8 mouse cellular contexts compared by ENCODE assay signal in genomic region chr3:96065754-96066375, GRCm38 (mm10). TPM values are rescaled to one million over a fixed set of nuclear protein-coding genes. Genes with fewer than 3 reads are reported as not detected.
DNase-seq lines count a peak whose midpoint lies in the region; ATAC-seq and TF ChIP-seq lines count a peak whose summit lies in the region.

No protein-coding gene starts in this region.

- TF ChIP-seq EP300 in CH12.LX (IDR thresholded peaks at IDR 0.05; ENCODE audit: low read length): no peak

- H3K4me1 ChIP-seq in CH12.LX (ENCODE audit: control insufficient read depth in 1 of 2, insufficient read depth in 2 of 2): peaks cover 9 to 55% of the 10 kb centered on the region in 2 experiments; a peak in 3 of 4 replicates
- peaks cover 10% of the 10 kb centered on the region; the same call in 1 of the 2 replicates for H3K4me1 ChIP-seq in embryonic facial prominence, embryonic 10.5 days
- no peaks in the 10 kb centered on the region for H3K4me1 ChIP-seq in heart, embryonic 11.5 days (ENCODE audit: control insufficient read depth, insufficient read depth, low read length)
- H3K4me1 ChIP-seq in kidney, embryonic 14.5 days (ENCODE audit: control insufficient read depth, insufficient read depth, low read length): peaks cover 5% of the 10 kb centered on the region; the same call in 1 of the 2 replicates
- 0 out of 2 replicates have a peak, but pooled peaks cover 5% of the 10 kb centered on the region for H3K4me1 ChIP-seq in limb, embryonic 13.5 days

- no peak overlapping the region for H3K4me2 ChIP-seq in CH12.LX (ENCODE audit: insufficient read depth, low read depth, poor library complexity, severe bottlenecking)
- H3K4me2 ChIP-seq in heart, embryonic 11.5 days: peak overlapping the region; percentile 45
- peak overlapping the region; percentile 24; the same call in 1 of the 2 replicates for H3K4me2 ChIP-seq in kidney, embryonic 14.5 days (replicated peaks; ENCODE audit: low read depth, low read length)
- H3K4me2 ChIP-seq in limb, embryonic 13.5 days (replicated peaks): peak overlapping the region; percentile 53

- peak; percentile 41 for DNase-seq in CH12.LX (ENCODE audit: extremely low read depth)
- peak; percentile 64 for DNase-seq in adrenal gland, postnatal 10 days
- peak; percentile 54 for DNase-seq in embryonic facial prominence, embryonic 10.5 days (ENCODE audit: low spot score)
- DNase-seq in naive thymus-derived CD4-positive, alpha-beta T cell, adult 2 months (ENCODE audit: low read depth): peak; percentile 72

- H3K9ac ChIP-seq in CH12.LX (ENCODE audit: insufficient read depth, low read depth): no peak overlapping the region
- no peak overlapping the region for H3K9ac ChIP-seq in heart, embryonic 11.5 days (ENCODE audit: low read depth, low read length)
- no peak overlapping the region for H3K9ac ChIP-seq in kidney, embryonic 14.5 days (ENCODE audit: low read depth, low read length)
- H3K9ac ChIP-seq in limb, embryonic 13.5 days: no peak overlapping the region

- no peak for ATAC-seq in heart, embryonic 11.5 days (replicated peaks; ENCODE audit: insufficient number of reproducible peaks, low FRiP score, low TSS enrichment)
- ATAC-seq in kidney, embryonic 14.5 days (ENCODE audit: low FRiP score, low TSS enrichment): peak; percentile 39; the same call in 1 of the 2 replicates
- 0 out of 2 replicates have a peak, but pooled peaks have one; percentile 51 for ATAC-seq in limb, embryonic 13.5 days (ENCODE audit: low FRiP score, low read depth)
- no peak for ATAC-seq in activated CD4-positive, CD25-positive, alpha-beta regulatory T cell, adult 4 months

- WGBS in embryonic facial prominence, embryonic 10.5 days: 35% methylated on average over 20 of the region's 20 CpGs
- WGBS in heart, embryonic 11.5 days (ENCODE audit: insufficient replicate concordance): 36% methylated on average over 20 of the region's 20 CpGs
- 43% methylated on average over 20 of the region's 20 CpGs for WGBS in kidney, embryonic 14.5 days
- WGBS in limb, embryonic 13.5 days: 48% methylated on average over 20 of the region's 20 CpGs

- no peaks in the 10 kb centered on the region for H3K36me3 ChIP-seq in CH12.LX (replicated peaks in 1 of 2; ENCODE audit: control insufficient read depth in 1 of 2, insufficient read depth in 1 of 2, low read length in 1 of 2)
- no peaks in the 10 kb centered on the region for H3K36me3 ChIP-seq in embryonic facial prominence, embryonic 10.5 days (replicated peaks)
- no peaks in the 10 kb centered on the region for H3K36me3 ChIP-seq in heart, embryonic 11.5 days (ENCODE audit: control insufficient read depth, insufficient read depth, low read length)
- no peaks in the 10 kb centered on the region for H3K36me3 ChIP-seq in kidney, embryonic 14.5 days (ENCODE audit: control insufficient read depth, insufficient read depth, low read length)
- H3K36me3 ChIP-seq in limb, embryonic 13.5 days: no peaks in the 10 kb centered on the region

- no peaks in the 10 kb centered on the region for H3K79me2 ChIP-seq in CH12.LX (replicated peaks; ENCODE audit: control insufficient read depth, extremely low read depth, insufficient read depth, poor library complexity, severe bottlenecking)

- H3K9me3 ChIP-seq in CH12.LX (replicated peaks; ENCODE audit: low read length): no peaks in the 10 kb centered on the region
- H3K9me3 ChIP-seq in embryonic facial prominence, embryonic 10.5 days: no peaks in the 10 kb centered on the region
- H3K9me3 ChIP-seq in heart, embryonic 11.5 days (replicated peaks; ENCODE audit: control insufficient read depth, low read length): no peaks in the 10 kb centered on the region
- H3K9me3 ChIP-seq in kidney, embryonic 14.5 days (ENCODE audit: control insufficient read depth, low read length): no peaks in the 10 kb centered on the region
- no peaks in the 10 kb centered on the region for H3K9me3 ChIP-seq in limb, embryonic 13.5 days

- no peak overlapping the region for H3K4me3 ChIP-seq in CH12.LX (replicated peaks in 1 of 3; ENCODE audit: low read depth in 2 of 3, low read length in 2 of 3, poor library complexity in 1 of 3)
- H3K4me3 ChIP-seq in embryonic facial prominence, embryonic 10.5 days: peak overlapping the region; percentile 28; the same call in 1 of the 2 replicates
- H3K4me3 ChIP-seq in heart, embryonic 11.5 days (ENCODE audit: low read depth, low read length): 0 out of 2 replicates have a peak overlapping the region, but pooled peaks have one; percentile 10
- H3K4me3 ChIP-seq in kidney, embryonic 14.5 days (ENCODE audit: low read length): peak overlapping the region; percentile 18; the same call in 1 of the 2 replicates
- H3K4me3 ChIP-seq in limb, embryonic 13.5 days: peak overlapping the region; percentile 16; the same call in 1 of the 2 replicates

- peak; percentile 68 for TF ChIP-seq RAD21 in CH12.LX (IDR thresholded peaks at IDR 0.05; ENCODE audit: low read depth, low read length)

- peak in 1 of 2 experiments; percentile 64; a peak in 2 of 4 replicates for TF ChIP-seq CTCF in CH12.LX (conservative IDR thresholded peaks at IDR 0.05 in 1 of 2, IDR thresholded peaks at IDR 0.05 in 1 of 2; ENCODE audit: low read depth in 2 of 2, low read length in 2 of 2)

- dilution Hi-C loops in CH12.LX (cut with MboI; ENCODE audit: extremely low pct_ligation_motif_present, extremely low pct_unique_long_range_greater_than_20kb, low sequenced_read_pairs): no loop called here

- in situ Hi-C loops in CH12.LX (cut with MboI; ENCODE audit: low pct_ligation_motif_present, low pct_unique_long_range_greater_than_20kb, low sequenced_read_pairs): no loop called here

- no peak overlapping the region for H3K27ac ChIP-seq in CH12.LX (ENCODE audit: insufficient read depth, low read depth)
- H3K27ac ChIP-seq in embryonic facial prominence, embryonic 10.5 days (replicated peaks): no peak overlapping the region
- H3K27ac ChIP-seq in heart, embryonic 11.5 days (ENCODE audit: low read depth, low read length): no peak overlapping the region
- H3K27ac ChIP-seq in kidney, embryonic 14.5 days (ENCODE audit: low read depth, low read length): no peak overlapping the region
- H3K27ac ChIP-seq in limb, embryonic 13.5 days: no peak overlapping the region

- H3K27me3 ChIP-seq in CH12.LX (replicated peaks): no peaks in the 10 kb centered on the region
- no peaks in the 10 kb centered on the region for H3K27me3 ChIP-seq in embryonic facial prominence, embryonic 10.5 days (replicated peaks; ENCODE audit: low read depth, poor library complexity, severe bottlenecking)
- no peaks in the 10 kb centered on the region for H3K27me3 ChIP-seq in heart, embryonic 11.5 days (ENCODE audit: control insufficient read depth, insufficient read depth, low read length)
- H3K27me3 ChIP-seq in kidney, embryonic 14.5 days (ENCODE audit: control insufficient read depth, insufficient read depth, low read length): no peaks in the 10 kb centered on the region
- no peaks in the 10 kb centered on the region for H3K27me3 ChIP-seq in limb, embryonic 13.5 days

- no peak for TF ChIP-seq POLR2A in CH12.LX (IDR thresholded peaks at IDR 0.05; ENCODE audit: low read depth, low read length)

TF ChIP-seq in CH12.LX, 34 proteins besides CTCF, POLR2A, EP300 and RAD21:
- TF ChIP-seq SMC3 (IDR thresholded peaks at IDR 0.05; ENCODE audit: low read depth, low read length) (peak; percentile 56), ZKSCAN1 (IDR thresholded peaks at IDR 0.05; ENCODE audit: borderline replicate concordance, low read depth, low read length) (no peak)

RNA-seq across cellular contexts. Expression of gene Vps45, which starts 7.6 kb away (rescaled TPM):
- total RNA-seq in CH12.LX (2012; rRNA removed): 19.1 and 20.8 TPM in 2 replicates
- total RNA-seq in CH12.LX (2014; rRNA removed): 16.8 and 19.6 TPM in 2 replicates
- 14.5 and 16.2 TPM in 2 replicates for polyA plus RNA-seq in CH12.LX (2012; ENCODE audit: insufficient read length, low read depth)
- total RNA-seq in adrenal gland, postnatal 10 days (2021): 10 to 100 TPM; 31.7 to 35.0 TPM
- 22.4 and 26.5 TPM in 2 replicates for polyA plus RNA-seq in embryonic facial prominence, embryonic 10.5 days (2016; fragmentation: Nextera tagmentation; extraction: Ambion mirVana)
- 20.4 and 23.9 TPM in 2 replicates for polyA plus RNA-seq in heart, embryonic 11.5 days (2014; fragmentation: Nextera tagmentation; extraction: Ambion mirVana)
- polyA plus RNA-seq in kidney, embryonic 14.5 days (2014; fragmentation: Nextera tagmentation; extraction: Ambion mirVana): 24.3 and 33.0 TPM in 2 replicates
- polyA plus RNA-seq in limb, embryonic 13.5 days (2015; fragmentation: Nextera tagmentation; extraction: Ambion mirVana): 39.4 and 39.5 TPM in 2 replicates
- 10 to 100 TPM; 18.8 to 22.7 TPM for polyA plus RNA-seq in activated CD4-positive, CD25-positive, alpha-beta regulatory T cell, adult 4 months (2017; shearing (Covaris generic))

RNA-seq across cellular contexts. Expression of gene Otud7b, which starts 38.5 kb away (rescaled TPM):
- total RNA-seq in CH12.LX (2012; rRNA removed) (14.4 and 14.9 TPM in 2 replicates), CH12.LX (2014; rRNA removed) (10.9 and 12.3 TPM in 2 replicates)
- 17.7 and 18.7 TPM in 2 replicates for polyA plus RNA-seq in CH12.LX (2012; ENCODE audit: insufficient read length, low read depth)
- 10 to 100 TPM; 32.3 to 33.4 TPM for total RNA-seq in adrenal gland, postnatal 10 days (2021)
- polyA plus RNA-seq in embryonic facial prominence, embryonic 10.5 days (2016; fragmentation: Nextera tagmentation; extraction: Ambion mirVana): 20.8 and 21.7 TPM in 2 replicates
- polyA plus RNA-seq in heart, embryonic 11.5 days (2014; fragmentation: Nextera tagmentation; extraction: Ambion mirVana): 8.7 and 9.3 TPM in 2 replicates
- 9.4 and 18.1 TPM in 2 replicates for polyA plus RNA-seq in kidney, embryonic 14.5 days (2014; fragmentation: Nextera tagmentation; extraction: Ambion mirVana)
- polyA plus RNA-seq in limb, embryonic 13.5 days (2015; fragmentation: Nextera tagmentation; extraction: Ambion mirVana): 28.8 and 30.3 TPM in 2 replicates
- polyA plus RNA-seq in activated CD4-positive, CD25-positive, alpha-beta regulatory T cell, adult 4 months (2017; shearing (Covaris generic)): 10 to 100 TPM in 1 of 2 experiments, 1 to 10 TPM in 1; 8.0 to 12.0 TPM

Comparison
In these comparisons a context has a peak if more than half of its experiments do, and no peak if none do; other contexts are left out.
1. H3K4me3 ChIP-seq: peak in embryonic facial prominence, embryonic 10.5 days (single experiment), heart, embryonic 11.5 days (single experiment), kidney, embryonic 14.5 days (single experiment) and limb, embryonic 13.5 days (single experiment); none in CH12.LX (0 of 3).
2. ATAC-seq: peak in kidney, embryonic 14.5 days (single experiment) and limb, embryonic 13.5 days (single experiment); none in heart, embryonic 11.5 days (single experiment) and activated CD4-positive, CD25-positive, alpha-beta regulatory T cell, adult 4 months (single experiment).
3. Peak in every context shown above with its lines, with median percentiles within 50 percentile points of each other: DNase-seq.